Mouse (Mus musculus) midbrain, postnatal 0 days (tissue): ENCODE data around the gene Sprr2a1. TPM values are rescaled to one million over a fixed set of nuclear protein-coding genes. Genes with fewer than 3 reads are reported as not detected.
"Not testable (repeated sequence)": the region's sequence is repeated elsewhere in the genome, so short reads cannot be mapped to it uniquely, and the experiment has no call there.

Experiments used
- ATAC-seq: fragments of 200-750 bp; cut with Nextera tagmentation; 2 replicates; pipeline ENCODE4 v1.8.0; 2017; ENCODE audit warnings: moderate number of reproducible peaks, mild to moderate bottlenecking, moderate TSS enrichment, moderate library complexity; ENCODE audit not compliant: low FRiP score
- DNase-seq: peaks from one replicate; pipeline ENCODE4 v3.0.0-alpha.2; 2015; ENCODE audit warnings: low spot score
- H3K27ac ChIP-seq: fragments of 300-500 bp; sonication (generic); 2 replicates; pipeline ENCODE4 v1.5.1; 2014; ENCODE audit warnings: low read depth, mild to moderate bottlenecking, low read length, mixed read lengths
- H3K27me3 ChIP-seq: fragments of 300-500 bp; sonication (generic); 2 replicates; pipeline ENCODE4 v1.6.1; 2014; ENCODE audit warnings: low read length, control low read depth, mixed read lengths; ENCODE audit not compliant: insufficient read depth
- H3K36me3 ChIP-seq: fragments of 300-500 bp; sonication (generic); 2 replicates; pipeline ENCODE4 v1.6.1; 2014; ENCODE audit warnings: low read length, control low read depth, mixed read lengths; ENCODE audit not compliant: insufficient read depth
- H3K4me1 ChIP-seq: fragments of 300-500 bp; sonication (generic); 2 replicates; pipeline ENCODE4 v1.6.1; 2014; ENCODE audit warnings: mild to moderate bottlenecking, control low read depth, antibody characterized with exemption, low read length, mixed read lengths; ENCODE audit not compliant: insufficient read depth
- H3K4me2 ChIP-seq: fragments of 300-500 bp; sonication (generic); 2 replicates; pipeline ENCODE4 v1.6.1; 2014; ENCODE audit warnings: low read depth, mild to moderate bottlenecking, low read length, mixed read lengths; ENCODE audit not compliant: poor library complexity, severe bottlenecking
- H3K4me3 ChIP-seq: fragments of 300-500 bp; sonication (generic); 2 replicates; pipeline ENCODE4 v1.5.1; 2014; ENCODE audit warnings: low read depth, mild to moderate bottlenecking, low read length, moderate library complexity
- H3K9ac ChIP-seq: fragments of 300-500 bp; sonication (generic); replicated peaks from 2 replicates; pipeline ENCODE4 v1.6.1; 2014; ENCODE audit warnings: mild to moderate bottlenecking, low read length, moderate library complexity, mixed read lengths; ENCODE audit not compliant: poor library complexity, severe bottlenecking
- H3K9me3 ChIP-seq: fragments of 300-500 bp; sonication (generic); 2 replicates; pipeline ENCODE4 v1.6.1; 2016; ENCODE audit warnings: low read length, control low read depth
- WGBS: fragments of 180-500 bp; shearing (Covaris S2); extraction: QIAGEN DNeasy Blood & Tissue Kit; methylation state at CpG from one replicate; pipeline ENCODE4 v1.1.7; 2014; 5-methylcytosine and 5-hydroxymethylcytosine counted together
- polyA plus RNA-seq: library from polyadenylated mRNA; unstranded; fragments of >200 nt; fragmentation: Nextera tagmentation; extraction: Ambion mirVana; gene quantifications from 2 replicates; pipeline ENCODE4 v1.2.1, GENCODE M21; 2015
- total RNA-seq: library from RNA; depleted of rRNA; stranded (reverse); fragments of >200 nt; gene quantifications from 2 replicates; pipeline ENCODE4 v1.2.3, GENCODE M21; 2014; rRNA removed

Sprr2a1 gene
- total and polyA plus RNA-seq, 2 experiments from 2014 or later: not detected

DNA sequence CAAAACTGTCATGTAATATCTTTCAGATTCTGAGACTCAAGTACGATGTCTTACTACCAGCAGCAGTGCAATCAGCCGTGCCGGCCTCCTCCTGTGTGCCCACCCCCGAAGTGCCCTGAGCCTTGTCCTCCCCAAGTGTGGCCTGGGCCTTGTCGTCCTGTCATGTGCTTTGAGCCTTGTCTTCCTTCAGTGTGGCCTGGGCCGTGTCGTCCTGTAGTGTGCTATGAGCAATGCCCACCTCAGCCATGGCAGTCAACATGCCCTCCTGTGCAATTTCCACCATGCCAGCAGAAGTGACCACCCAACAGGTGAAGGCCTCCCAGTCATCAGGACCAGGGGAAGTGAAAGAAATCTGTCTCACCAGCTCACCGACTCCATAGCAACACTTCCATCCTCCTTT, 38.3 kb downstream of the Sprr2a1 start:
- not testable (repeated sequence) for H3K9me3 ChIP-seq, H3K27me3 ChIP-seq, H3K4me2 ChIP-seq, H3K36me3 ChIP-seq, H3K27ac ChIP-seq, H3K9ac ChIP-seq, H3K4me3 ChIP-seq, DNase-seq, H3K4me1 ChIP-seq
- ATAC-seq: peak; percentile 50; the same call in 1 of the 2 replicates
- no CpG with 5 or more reads among the region's 8 CpGs for WGBS

GRCm38 (mm10) chr3:92258526-92258925, 42.9 kb downstream of the Sprr2a1 start:
- not testable (repeated sequence) for H3K4me3 ChIP-seq, H3K4me1 ChIP-seq, H3K9ac ChIP-seq, H3K27ac ChIP-seq, H3K36me3 ChIP-seq, H3K27me3 ChIP-seq, DNase-seq, H3K9me3 ChIP-seq, H3K4me2 ChIP-seq
- peak; percentile 51; the same call in 1 of the 2 replicates for ATAC-seq

DNA sequence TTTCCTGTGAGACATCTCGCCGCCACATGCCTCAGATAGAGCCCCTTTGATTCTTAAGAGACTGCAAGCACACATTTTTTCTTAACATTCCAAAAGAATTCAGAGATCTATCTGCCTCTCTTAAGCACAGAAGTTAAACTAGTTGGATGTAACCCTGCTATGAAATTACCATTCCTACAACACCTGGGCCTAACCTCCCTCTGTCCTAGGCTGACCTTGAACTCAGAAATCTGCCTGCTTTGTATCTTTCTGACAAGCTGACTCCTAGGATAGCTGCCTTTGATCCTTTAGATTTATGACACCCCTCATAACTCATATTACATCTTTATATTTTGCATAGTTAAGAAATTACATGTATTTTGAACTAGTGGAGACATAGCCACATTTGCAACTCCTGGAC, 47.9 kb downstream of the Sprr2a1 start:
- not testable (repeated sequence) for H3K27ac ChIP-seq, H3K4me3 ChIP-seq, H3K27me3 ChIP-seq, H3K9ac ChIP-seq, DNase-seq, H3K4me2 ChIP-seq, H3K4me1 ChIP-seq, H3K36me3 ChIP-seq, H3K9me3 ChIP-seq
- no CpG with 5 or more reads among the region's 2 CpGs for WGBS
- ATAC-seq: 0 out of 2 replicates have a peak, but pooled peaks have one; percentile 21

Other genes with a start within 250 kb of the Sprr2a1 start
- gene Pglyrp3, start 201.2 kb upstream of the Sprr2a1 start, total RNA-seq: not detected in 2 replicates
- not detected in 2 replicates for gene Pglyrp3, start 201.2 kb upstream of the Sprr2a1 start, polyA plus RNA-seq
- gene Lor, start 132.7 kb upstream of the Sprr2a1 start, total RNA-seq: 4.4 and 4.6 TPM in 2 replicates
- 11.3 and 13.2 TPM in 2 replicates for gene Lor, start 132.7 kb upstream of the Sprr2a1 start, polyA plus RNA-seq
- 0.33 TPM in 1 of 2 replicates, not detected in the other for gene Prr9, start 91.9 kb upstream of the Sprr2a1 start, total RNA-seq
- gene Prr9, start 91.9 kb upstream of the Sprr2a1 start, polyA plus RNA-seq: not detected in 2 replicates
- gene Lelp1, start 73.1 kb upstream of the Sprr2a1 start, total RNA-seq: not detected in 2 replicates
- gene Lelp1, start 73.1 kb upstream of the Sprr2a1 start, polyA plus RNA-seq: not detected in 2 replicates
- 0.55 TPM in 1 of 2 replicates, not detected in the other for gene Sprr2a2, start 121 bp downstream of the Sprr2a1 start, total RNA-seq
- not detected in 2 replicates for gene Sprr2a2, start 121 bp downstream of the Sprr2a1 start, polyA plus RNA-seq
- gene Sprr2a3, start 69.6 kb downstream of the Sprr2a1 start, total RNA-seq: not detected in 2 replicates
- not detected in 2 replicates for gene Sprr2a3, start 69.6 kb downstream of the Sprr2a1 start, polyA plus RNA-seq
- gene Sprr2b, start 100.8 kb downstream of the Sprr2a1 start, total RNA-seq: not detected in 2 replicates
- gene Sprr2b, start 100.8 kb downstream of the Sprr2a1 start, polyA plus RNA-seq: not detected in 2 replicates
- not detected in 2 replicates for gene Sprr2d, start 123.3 kb downstream of the Sprr2a1 start, total RNA-seq
- not detected in 2 replicates for gene Sprr2d, start 123.3 kb downstream of the Sprr2a1 start, polyA plus RNA-seq
- gene Sprr2e, start 136.3 kb downstream of the Sprr2a1 start, total RNA-seq: not detected in 2 replicates
- gene Sprr2e, start 136.3 kb downstream of the Sprr2a1 start, polyA plus RNA-seq: not detected in 2 replicates
- gene Sprr2f, start 149.4 kb downstream of the Sprr2a1 start, total RNA-seq: not detected in 2 replicates
- gene Sprr2f, start 149.4 kb downstream of the Sprr2a1 start, polyA plus RNA-seq: not detected in 2 replicates
- not detected in 2 replicates for gene Sprr2h, start 169.9 kb downstream of the Sprr2a1 start, total RNA-seq
- gene Sprr2h, start 169.9 kb downstream of the Sprr2a1 start, polyA plus RNA-seq: not detected in 2 replicates
- gene Sprr2i, start 192.2 kb downstream of the Sprr2a1 start, total RNA-seq: not detected in 2 replicates
- gene Sprr2i, start 192.2 kb downstream of the Sprr2a1 start, polyA plus RNA-seq: not detected in 2 replicates
- gene Sprr2j-ps, start 202.3 kb downstream of the Sprr2a1 start, total RNA-seq: not detected in 2 replicates
- gene Sprr2j-ps, start 202.3 kb downstream of the Sprr2a1 start, polyA plus RNA-seq: not detected in 2 replicates
- gene Gm9774, start 213.6 kb downstream of the Sprr2a1 start, total RNA-seq: 5.0 and 7.8 TPM in 2 replicates
- 9.5 and 11.4 TPM in 2 replicates for gene Gm9774, start 213.6 kb downstream of the Sprr2a1 start, polyA plus RNA-seq
- not detected in 2 replicates for gene Sprr2k, start 216.8 kb downstream of the Sprr2a1 start, total RNA-seq
- gene Sprr2k, start 216.8 kb downstream of the Sprr2a1 start, polyA plus RNA-seq: not detected in 2 replicates
- not detected in 2 replicates for gene Sprr1b, start 223.0 kb downstream of the Sprr2a1 start, total RNA-seq
- gene Sprr1b, start 223.0 kb downstream of the Sprr2a1 start, polyA plus RNA-seq: not detected in 2 replicates
- gene Sprr3, start 242.9 kb downstream of the Sprr2a1 start, total RNA-seq: not detected in 2 replicates
- not detected in 2 replicates for gene Sprr3, start 242.9 kb downstream of the Sprr2a1 start, polyA plus RNA-seq